Mouse (Mus musculus) lung, postnatal 0 days (tissue): ENCODE results near the gene Igf2bp1.

Experiments
- CTCF ChIP-seq: IDR thresholded peaks from 2 replicates; pipeline ENCODE4 v1.5.1; 2016; ENCODE audit warnings: antibody characterized with exemption, mild to moderate bottlenecking
- EP300 ChIP-seq: IDR thresholded peaks from 2 replicates; pipeline ENCODE4 v1.6.1; 2016; ENCODE audit warnings: antibody characterized with exemption, mild to moderate bottlenecking, control low read depth

DNA sequence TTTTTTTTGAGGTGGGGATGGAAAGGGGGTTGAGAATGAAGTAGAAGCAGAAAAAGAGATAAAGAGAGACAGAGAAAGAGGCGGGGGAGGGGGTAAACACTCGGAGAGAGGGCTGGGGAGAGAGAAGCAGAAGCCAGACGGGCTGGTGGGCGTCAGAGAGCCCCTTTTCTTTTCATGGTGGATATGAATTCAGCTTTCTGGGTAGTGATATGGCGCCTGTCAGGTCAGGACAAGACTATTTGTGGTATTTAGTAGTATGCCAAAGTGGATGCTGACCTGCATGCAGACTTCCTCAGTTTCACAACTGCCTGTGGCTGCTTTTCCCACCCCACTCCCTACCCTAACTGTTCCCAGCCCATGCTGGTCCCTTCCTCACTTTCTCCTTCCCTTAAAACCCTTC lies 89.3 kb downstream of the Igf2bp1 start:
- TF ChIP-seq CTCF: no peak
- TF ChIP-seq EP300: no peak
